Mouse (Mus musculus): Measurements from ENCODE around the gene Rassf5. TPM values are rescaled to one million over a fixed set of nuclear protein-coding genes. Genes with fewer than 3 reads are reported as not detected.
A peak's percentile ranks its signal among the peaks of the same experiment; 100 is the strongest.

The Rassf5 gene
- polyA plus RNA-seq, 1 experiment from 2014 or later, result 1.2 TPM

DNA sequence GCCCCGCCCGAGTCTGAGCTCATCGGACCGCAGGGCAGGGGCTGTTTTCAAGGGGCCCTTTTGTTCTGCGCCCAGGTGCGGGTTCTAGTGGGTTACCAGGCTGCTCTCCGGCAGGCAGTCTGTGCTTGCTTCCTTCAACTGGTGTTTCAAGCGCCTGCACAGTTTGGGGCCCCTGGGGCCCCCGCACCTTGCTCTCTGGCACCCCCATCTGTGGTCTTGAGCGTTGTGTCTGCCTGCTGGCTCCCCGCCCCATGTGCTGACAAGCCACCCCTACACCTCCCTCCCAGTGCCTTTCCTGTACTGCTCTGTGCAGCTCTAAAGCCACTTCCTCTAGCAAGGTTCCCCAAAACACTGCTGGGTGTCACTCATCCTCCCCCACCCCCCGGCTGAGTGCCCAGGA is 45.1 kb downstream of the Rassf5 start:
- H3K4me1 ChIP-seq, result peaks cover 37% of the 10 kb centered on the region
- peak overlapping the region; percentile 30; the same call in 1 of the 2 replicates for H3K27ac ChIP-seq (replicated peaks)
- no peaks in the 10 kb centered on the region for H3K9me3 ChIP-seq
- 63% methylated on average over 12 of the region's 12 CpGs for WGBS
- H3K36me3 ChIP-seq (replicated peaks), result no peaks in the 10 kb centered on the region
- peak; percentile 22 for DNase-seq (ENCODE audit: low spot score)
- H3K4me3 ChIP-seq, result no peak overlapping the region
- 0 out of 2 replicates have a peak, but pooled peaks cover 6% of the 10 kb centered on the region for H3K27me3 ChIP-seq (replicated peaks; ENCODE audit: low read depth, poor library complexity, severe bottlenecking)

DNA sequence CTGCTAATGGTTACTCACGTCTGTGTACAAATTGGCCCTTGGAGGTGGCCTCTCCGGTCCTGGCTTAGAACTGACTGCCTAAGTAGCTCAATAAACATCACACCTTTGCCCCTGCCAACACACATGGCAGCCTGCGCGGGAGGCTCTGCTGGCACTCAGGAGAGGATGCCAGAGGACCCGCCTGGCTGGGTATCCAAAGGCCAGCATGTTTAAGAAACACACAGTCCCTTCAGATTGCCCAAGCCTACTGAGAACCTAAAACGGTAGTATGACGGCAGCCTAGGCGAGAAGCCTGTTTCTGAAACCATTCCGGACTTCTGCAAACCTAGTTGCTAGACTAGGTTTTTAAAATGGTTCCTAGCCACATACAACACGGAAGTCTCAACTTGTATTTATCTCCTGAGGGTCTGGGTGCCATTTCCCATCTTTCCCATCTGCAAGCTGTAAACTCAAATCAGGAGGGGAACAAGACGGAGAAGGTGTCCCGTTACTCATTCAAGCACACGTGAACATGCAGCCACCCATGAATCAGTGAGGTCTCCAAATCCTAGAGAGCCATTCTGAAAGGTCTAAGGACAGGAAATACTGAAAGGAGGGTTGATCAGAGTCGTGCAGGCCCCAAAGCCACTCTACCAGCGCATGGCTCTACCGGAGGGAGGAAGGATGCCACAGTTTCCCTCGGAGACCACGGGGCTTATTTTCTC is 45.8 kb downstream of the Rassf5 start:
- Histone ChIP-seq H3K27ac (replicated peaks) (no peak overlapping the region), H3K27me3 (replicated peaks; ENCODE audit: low read depth, poor library complexity, severe bottlenecking) (0 out of 2 replicates have a peak, but pooled peaks cover 6% of the 10 kb centered on the region), H3K4me1 (peaks cover 37% of the 10 kb centered on the region), H3K36me3 (replicated peaks) (no peaks in the 10 kb centered on the region), H3K4me3 (no peak overlapping the region), H3K9me3 (no peaks in the 10 kb centered on the region)
- no peak for DNase-seq (ENCODE audit: low spot score)
- 83% methylated on average over 18 of the region's 18 CpGs for WGBS

DNA sequence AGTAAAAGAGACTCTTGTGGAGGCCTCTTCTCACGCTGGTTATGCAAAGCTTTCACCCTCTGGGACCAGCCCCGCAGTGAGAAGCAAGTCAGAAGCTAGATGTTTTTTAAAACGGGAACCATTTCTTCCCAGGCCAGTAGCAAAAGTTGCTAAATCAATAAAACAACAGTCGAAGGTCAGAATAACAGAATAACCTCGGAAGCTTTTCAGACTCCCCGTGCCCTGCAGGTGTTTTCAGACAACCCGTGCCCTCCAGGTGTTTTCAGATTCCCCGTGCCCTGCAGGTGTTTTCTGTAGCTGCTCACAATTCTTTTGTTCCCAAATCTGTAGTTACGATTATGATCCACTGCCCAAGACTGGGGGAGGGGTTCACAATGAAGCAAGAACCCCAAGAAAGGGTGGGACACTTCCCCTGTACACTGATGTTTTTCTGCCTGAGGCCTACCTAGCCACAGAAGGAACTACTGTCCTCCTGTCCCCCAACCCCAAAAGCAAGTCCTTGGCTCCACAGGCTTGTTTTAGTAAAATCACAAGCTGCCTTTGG is 46.6 kb downstream of the Rassf5 start:
- H3K36me3 ChIP-seq (replicated peaks), result no peaks in the 10 kb centered on the region
- no peak overlapping the region for H3K27ac ChIP-seq (replicated peaks)
- WGBS, result 71% methylated on average over 9 of the region's 9 CpGs
- H3K9me3 ChIP-seq, result no peaks in the 10 kb centered on the region
- 0 out of 2 replicates have a peak, but pooled peaks cover 6% of the 10 kb centered on the region for H3K27me3 ChIP-seq (replicated peaks; ENCODE audit: low read depth, poor library complexity, severe bottlenecking)
- peaks cover 37% of the 10 kb centered on the region for H3K4me1 ChIP-seq
- no peak for DNase-seq (ENCODE audit: low spot score)
- no peak overlapping the region for H3K4me3 ChIP-seq

DNA sequence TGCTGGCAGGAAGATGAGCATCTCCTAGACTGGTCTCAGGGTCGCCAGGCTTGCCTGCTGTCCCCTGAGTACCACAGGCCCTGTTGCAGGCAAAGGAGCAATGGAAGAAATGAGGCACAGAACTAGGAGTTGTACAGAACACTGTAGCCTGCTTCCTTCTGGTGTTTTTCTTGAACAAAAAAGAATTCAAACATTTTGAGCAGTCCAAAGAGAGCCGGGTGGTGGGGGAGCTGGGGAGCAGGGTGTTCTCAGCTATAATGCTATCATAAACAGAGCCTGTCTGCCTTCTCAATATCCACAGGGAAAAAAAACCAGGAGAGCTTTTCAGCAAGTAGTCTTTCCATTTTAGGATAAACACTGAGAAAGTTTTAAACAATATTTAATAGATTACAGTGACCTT is 49.0 kb downstream of the Rassf5 start:
- no peak for DNase-seq (ENCODE audit: low spot score)
- H3K4me3 ChIP-seq, result no peak overlapping the region
- WGBS, result 73% methylated on average over 2 of the region's 2 CpGs
- no peaks in the 10 kb centered on the region for H3K9me3 ChIP-seq
- peaks cover 33% of the 10 kb centered on the region for H3K4me1 ChIP-seq
- no peak overlapping the region for H3K27ac ChIP-seq (replicated peaks)
- no peaks in the 10 kb centered on the region for H3K36me3 ChIP-seq (replicated peaks)
- H3K27me3 ChIP-seq (replicated peaks; ENCODE audit: low read depth, poor library complexity, severe bottlenecking), result 0 out of 2 replicates have a peak, but pooled peaks cover 6% of the 10 kb centered on the region

DNA sequence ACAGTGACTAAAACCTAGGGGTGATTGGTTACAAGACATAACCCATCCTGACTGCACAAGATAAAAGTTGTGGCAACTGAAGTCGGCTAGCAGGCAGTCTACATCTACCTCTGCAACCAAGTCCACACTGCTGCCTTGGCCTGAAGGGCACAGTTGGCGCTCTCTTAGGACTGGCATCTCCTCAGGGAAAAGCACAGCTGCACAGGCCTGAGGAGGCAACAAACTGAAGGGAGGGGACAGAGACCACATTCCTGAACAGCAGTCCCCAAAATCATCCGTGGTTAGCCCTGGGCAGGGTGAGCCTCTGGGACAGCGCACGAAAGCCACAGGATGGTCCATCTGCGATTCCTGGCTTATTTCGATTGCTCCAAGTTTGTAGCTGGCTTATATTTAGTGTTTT is 49.4 kb downstream of the Rassf5 start:
- H3K4me3 ChIP-seq, result no peak overlapping the region
- DNase-seq (ENCODE audit: low spot score), result no peak
- no peaks in the 10 kb centered on the region for H3K9me3 ChIP-seq
- WGBS, result 88% methylated on average over 7 of the region's 7 CpGs
- H3K4me1 ChIP-seq, result peaks cover 33% of the 10 kb centered on the region
- H3K27ac ChIP-seq (replicated peaks), result no peak overlapping the region
- H3K27me3 ChIP-seq (replicated peaks; ENCODE audit: low read depth, poor library complexity, severe bottlenecking), result 0 out of 2 replicates have a peak, but pooled peaks cover 6% of the 10 kb centered on the region
- H3K36me3 ChIP-seq (replicated peaks), result no peaks in the 10 kb centered on the region

DNA sequence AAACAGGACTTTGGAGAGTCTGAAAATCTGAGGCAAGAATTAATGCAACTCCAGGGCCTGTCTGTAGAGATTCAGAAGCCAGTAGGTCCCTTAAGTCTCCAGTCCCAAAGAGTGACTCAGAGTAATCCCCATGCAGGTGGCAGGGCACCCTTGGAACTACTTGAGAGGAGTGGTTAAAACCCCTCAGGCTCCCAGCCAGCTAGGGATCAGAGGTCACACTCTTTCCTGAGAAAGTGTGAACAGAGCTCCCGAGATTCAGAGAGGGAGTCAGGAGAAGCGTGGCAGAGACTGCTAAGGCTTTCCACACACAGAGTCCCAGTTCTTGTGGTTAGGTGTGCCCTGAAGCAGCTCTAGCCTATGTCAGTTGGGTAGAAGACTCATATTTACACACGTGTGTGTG is 51.3 kb downstream of the Rassf5 start:
- Histone ChIP-seq H3K36me3 (replicated peaks) (no peaks in the 10 kb centered on the region), H3K4me1 (peaks cover 17% of the 10 kb centered on the region), H3K4me3 (no peak overlapping the region), H3K27ac (replicated peaks) (no peak overlapping the region), H3K27me3 (replicated peaks; ENCODE audit: low read depth, poor library complexity, severe bottlenecking) (no peaks in the 10 kb centered on the region), H3K9me3 (no peaks in the 10 kb centered on the region)
- DNase-seq (ENCODE audit: low spot score), result no peak
- 46% methylated on average over 3 of the region's 3 CpGs for WGBS

DNA sequence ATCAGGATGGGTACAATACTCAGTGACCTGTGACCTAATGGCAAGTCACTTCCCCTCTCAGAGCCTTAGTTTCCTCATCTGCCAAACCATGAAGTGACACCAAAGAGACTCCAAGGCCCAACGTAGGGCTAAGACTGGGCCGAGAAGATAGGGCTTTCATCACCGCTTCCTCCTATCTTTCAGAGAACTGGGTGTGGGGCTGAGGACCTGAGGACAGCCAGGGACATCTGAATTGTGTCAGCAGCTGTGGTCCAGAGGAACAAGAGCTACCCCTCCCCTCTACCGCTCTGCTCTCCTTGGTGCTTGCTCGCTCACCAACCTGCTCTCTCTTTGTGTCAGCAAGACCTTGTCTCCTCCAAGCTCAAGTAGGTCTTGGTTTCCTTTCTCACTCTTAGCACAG is 56.4 kb downstream of the Rassf5 start:
- no peak for DNase-seq (ENCODE audit: low spot score)
- H3K4me3 ChIP-seq, result no peak overlapping the region
- no peak overlapping the region for H3K27ac ChIP-seq (replicated peaks)
- H3K27me3 ChIP-seq (replicated peaks; ENCODE audit: low read depth, poor library complexity, severe bottlenecking), result no peaks in the 10 kb centered on the region
- no peaks in the 10 kb centered on the region for H3K36me3 ChIP-seq (replicated peaks)
- H3K4me1 ChIP-seq, result no peaks in the 10 kb centered on the region; the same call in 1 of the 2 replicates
- no peaks in the 10 kb centered on the region for H3K9me3 ChIP-seq
- WGBS, result 93% methylated on average over 5 of the region's 5 CpGs

DNA sequence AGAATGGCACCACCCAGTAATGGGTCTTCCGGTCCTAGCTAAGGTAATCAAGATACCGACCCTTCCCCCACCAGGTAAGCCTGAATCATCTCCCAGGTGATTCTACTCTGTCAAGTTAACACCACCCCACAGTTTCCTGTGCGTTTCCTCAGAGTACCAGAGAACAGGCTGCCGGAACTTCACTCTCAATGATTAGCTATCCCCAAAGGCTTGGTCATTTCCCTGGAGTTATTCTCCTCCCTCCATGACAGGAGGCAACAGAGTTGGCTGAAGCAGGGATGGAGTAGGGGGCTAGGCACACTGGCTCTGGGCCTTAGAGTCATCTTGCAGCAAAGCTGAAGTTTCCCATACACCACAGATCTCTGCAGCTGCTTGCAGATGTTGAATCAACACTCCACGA is 57.2 kb downstream of the Rassf5 start:
- H3K27me3 ChIP-seq (replicated peaks; ENCODE audit: low read depth, poor library complexity, severe bottlenecking), result no peaks in the 10 kb centered on the region

DNA sequence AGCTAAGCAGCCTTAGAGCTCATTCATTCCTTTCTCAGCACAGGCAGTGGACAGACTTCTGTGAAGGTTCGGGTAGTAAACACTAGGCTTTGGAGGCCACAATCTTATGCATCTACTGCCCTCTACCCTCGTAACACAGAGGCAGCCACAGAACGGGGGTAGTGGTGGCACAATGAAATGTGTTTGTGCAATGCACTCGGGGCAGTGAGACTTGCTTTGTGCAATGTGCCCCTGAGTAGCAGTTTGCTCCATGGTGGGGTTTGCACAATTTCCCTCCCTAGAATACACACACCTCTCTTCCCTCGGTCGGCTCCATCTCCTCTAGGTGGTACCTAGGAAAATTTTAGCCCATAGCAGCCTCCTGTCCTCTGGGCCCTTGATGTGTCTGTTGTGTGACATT is 58.1 kb downstream of the Rassf5 start:
- H3K9me3 ChIP-seq, result no peaks in the 10 kb centered on the region
- H3K27me3 ChIP-seq (replicated peaks; ENCODE audit: low read depth, poor library complexity, severe bottlenecking), result no peaks in the 10 kb centered on the region
- DNase-seq (ENCODE audit: low spot score), result no peak
- no peak overlapping the region for H3K4me3 ChIP-seq
- H3K4me1 ChIP-seq, result no peaks in the 10 kb centered on the region; the same call in 1 of the 2 replicates
- H3K27ac ChIP-seq (replicated peaks), result no peak overlapping the region
- no peaks in the 10 kb centered on the region for H3K36me3 ChIP-seq (replicated peaks)
- 85% methylated on average over 6 of the region's 6 CpGs for WGBS

More for the DNA sequence above, 57.2 kb downstream of the Rassf5 start:
- H3K27ac ChIP-seq (replicated peaks), result no peak overlapping the region
- 90% methylated on average over 5 of the region's 5 CpGs for WGBS
- no peak overlapping the region for H3K4me3 ChIP-seq
- no peaks in the 10 kb centered on the region for H3K9me3 ChIP-seq
- H3K36me3 ChIP-seq (replicated peaks), result no peaks in the 10 kb centered on the region
- no peak for DNase-seq (ENCODE audit: low spot score)
- no peaks in the 10 kb centered on the region; the same call in 1 of the 2 replicates for H3K4me1 ChIP-seq

DNA sequence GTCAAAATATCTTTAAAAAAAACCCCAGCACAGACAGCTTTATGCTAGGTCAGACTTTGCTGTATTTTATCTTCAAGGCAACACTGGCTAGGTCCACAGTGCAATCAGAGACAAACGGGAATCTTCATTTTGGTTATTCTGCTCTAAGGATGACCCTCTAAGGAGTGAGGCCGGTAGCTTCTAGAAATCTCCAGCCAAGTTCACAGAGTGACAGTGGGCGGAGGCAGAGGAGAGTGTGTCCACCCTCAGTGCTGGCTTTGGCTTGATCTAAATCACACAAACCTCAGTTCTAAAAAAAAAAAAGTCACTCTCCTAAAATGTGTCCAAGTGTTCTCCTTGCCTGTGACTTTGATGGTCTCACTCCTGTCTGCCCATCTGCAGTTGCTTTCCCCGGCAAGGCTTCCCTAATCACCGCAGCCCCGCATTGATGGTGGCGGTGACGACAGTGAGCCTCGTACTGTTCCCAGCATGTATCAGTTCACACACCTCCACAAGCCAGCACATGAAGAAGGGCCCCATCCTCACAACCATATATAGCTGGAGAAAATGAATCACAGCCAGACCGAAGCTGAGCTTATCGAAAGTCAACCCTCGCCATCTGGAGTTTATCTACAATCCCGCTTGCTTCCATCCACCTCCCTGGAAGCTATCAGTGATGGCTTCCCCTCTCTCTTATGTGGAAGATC is 59.1 kb downstream of the Rassf5 start:
- no peak overlapping the region for H3K27ac ChIP-seq (replicated peaks)
- no peak for DNase-seq (ENCODE audit: low spot score)
- no peak overlapping the region for H3K4me3 ChIP-seq
- H3K9me3 ChIP-seq, result no peaks in the 10 kb centered on the region
- 0 out of 2 replicates have a peak, but pooled peaks cover under 1% of the 10 kb centered on the region for H3K36me3 ChIP-seq (replicated peaks)
- no peaks in the 10 kb centered on the region for H3K27me3 ChIP-seq (replicated peaks; ENCODE audit: low read depth, poor library complexity, severe bottlenecking)
- H3K4me1 ChIP-seq, result no peaks in the 10 kb centered on the region; the same call in 1 of the 2 replicates
- WGBS, result 87% methylated on average over 13 of the region's 13 CpGs

DNA sequence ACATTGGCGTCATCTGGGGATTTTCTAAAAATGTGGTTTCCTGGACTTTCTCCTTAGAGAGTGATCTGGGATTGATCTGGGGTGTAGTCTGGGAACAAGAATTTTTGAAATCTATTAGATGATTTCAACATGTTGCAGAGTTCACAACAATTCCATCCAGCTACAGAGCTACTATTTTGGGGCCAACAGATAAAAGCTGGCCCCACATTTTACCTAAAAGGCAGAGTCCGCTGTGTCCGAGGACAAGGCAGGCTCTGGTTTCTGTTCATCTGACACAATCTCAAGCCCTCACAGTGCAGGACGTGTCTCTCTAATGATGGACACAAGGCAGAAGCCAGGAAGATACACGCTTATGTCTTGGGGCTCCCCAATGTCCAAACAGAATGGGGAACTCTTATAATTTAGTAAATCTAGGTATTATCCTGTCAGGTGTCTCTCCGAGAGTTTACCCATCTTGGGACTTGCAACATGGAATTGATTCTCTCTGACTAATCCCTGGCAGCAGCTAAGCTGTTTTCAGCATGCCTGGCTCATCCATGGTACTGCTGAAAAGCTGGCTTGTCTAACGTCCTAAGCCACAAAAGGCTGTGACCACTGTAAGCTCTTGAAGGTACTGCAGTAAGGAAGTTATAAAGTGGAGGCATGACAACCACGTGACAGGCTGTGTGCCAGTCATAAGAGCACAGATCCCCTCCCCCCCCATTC is 60.0 kb downstream of the Rassf5 start:
- Histone ChIP-seq H3K9me3 (no peaks in the 10 kb centered on the region), H3K36me3 (replicated peaks) (peaks cover 8% of the 10 kb centered on the region; the same call in 1 of the 2 replicates), H3K27me3 (replicated peaks; ENCODE audit: low read depth, poor library complexity, severe bottlenecking) (no peaks in the 10 kb centered on the region), H3K4me3 (no peak overlapping the region), H3K27ac (replicated peaks) (no peak overlapping the region), H3K4me1 (no peaks in the 10 kb centered on the region; the same call in 1 of the 2 replicates)
- WGBS, result 84% methylated on average over 8 of the region's 8 CpGs
- DNase-seq (ENCODE audit: low spot score), result no peak

DNA sequence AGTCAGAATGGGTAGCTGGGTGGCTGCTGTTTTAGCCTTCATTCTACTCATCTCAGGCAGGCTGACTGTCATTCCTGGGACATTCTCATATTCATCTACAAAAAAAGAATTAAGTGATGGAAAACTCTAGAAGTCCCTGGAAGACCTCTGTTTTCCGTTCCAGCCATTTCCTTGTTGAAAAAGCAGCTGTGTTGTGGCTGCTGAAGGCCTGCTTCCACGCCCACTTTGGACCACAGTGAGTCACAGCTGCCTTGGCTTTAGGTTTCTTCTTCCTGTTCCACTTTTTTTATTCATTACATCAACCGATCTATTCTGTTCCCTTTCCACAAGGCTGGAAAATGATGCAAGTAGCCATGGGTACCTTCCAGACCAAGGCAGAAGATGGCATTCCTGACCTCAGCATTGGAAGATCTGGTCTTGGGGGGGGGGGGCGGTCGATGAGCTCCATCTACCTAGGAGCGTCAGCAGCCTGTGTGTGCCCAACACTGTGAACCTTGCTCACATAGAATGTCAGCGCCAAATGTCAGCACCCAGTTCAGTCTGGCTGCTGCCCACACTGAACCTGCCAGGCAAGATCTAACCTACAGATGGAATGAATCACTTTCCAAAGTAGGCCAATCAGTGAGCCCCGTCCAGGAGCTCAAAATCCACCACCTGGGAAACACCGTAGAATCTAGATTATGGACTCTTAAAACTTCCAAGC is 60.7 kb downstream of the Rassf5 start:
- Histone ChIP-seq H3K27me3 (replicated peaks; ENCODE audit: low read depth, poor library complexity, severe bottlenecking) (no peaks in the 10 kb centered on the region), H3K4me1 (no peaks in the 10 kb centered on the region; the same call in 1 of the 2 replicates), H3K27ac (replicated peaks) (no peak overlapping the region), H3K9me3 (no peaks in the 10 kb centered on the region), H3K36me3 (replicated peaks) (peaks cover 15% of the 10 kb centered on the region), H3K4me3 (no peak overlapping the region)
- DNase-seq (ENCODE audit: low spot score), result no peak
- WGBS, result 90% methylated on average over 9 of the region's 9 CpGs
